ENCODE assay signal across 8 mouse cellular contexts in the genomic region with DNA sequence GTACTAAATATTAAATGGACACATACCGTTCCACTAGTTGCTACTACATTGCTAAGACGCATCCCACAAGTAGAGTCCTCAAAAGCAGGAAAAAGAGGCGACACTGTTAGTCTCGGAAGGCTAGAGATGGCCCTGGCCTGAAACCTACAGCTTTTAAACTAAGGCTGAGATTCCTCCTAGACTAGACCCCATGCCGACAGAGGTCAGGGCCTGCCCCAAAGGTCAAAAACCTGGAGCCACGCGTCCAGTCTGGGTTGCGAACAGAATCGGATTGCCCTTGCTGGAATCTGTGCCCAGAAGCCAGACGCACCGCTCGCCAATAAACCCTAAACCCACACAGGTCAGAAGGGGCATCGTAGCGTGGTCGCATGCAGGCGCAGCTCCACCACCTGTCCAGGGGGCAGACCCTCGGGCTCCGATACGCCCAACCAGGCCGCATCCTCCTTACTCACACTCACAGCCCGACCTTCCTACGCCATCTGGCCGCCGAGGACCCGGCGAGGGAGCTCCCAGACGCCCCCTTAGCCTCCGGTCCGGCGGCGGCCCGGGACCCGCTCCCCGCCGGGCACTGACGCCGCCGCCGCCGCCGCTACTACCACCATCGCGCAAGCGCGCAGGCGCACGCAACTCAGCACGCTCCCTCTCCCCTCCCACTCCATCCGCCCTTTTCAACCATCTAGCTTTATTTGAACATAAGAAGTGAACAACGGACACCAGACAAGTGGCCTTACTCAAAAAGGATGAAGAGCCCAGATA. TPM values are rescaled to one million over a fixed set of nuclear protein-coding genes. Genes with fewer than 3 reads are reported as not detected.
A peak's percentile ranks its signal among the peaks of the same experiment; 100 is the strongest.
DNase-seq lines count a peak whose midpoint lies in the region; ATAC-seq and TF ChIP-seq lines count a peak whose summit lies in the region.

TSS of gene Zfp106 (minus strand) at position 609 of the 756 bp plus-strand sequence.

- peak within 1 kb of the TSS; percentile 94 for H3K9ac ChIP-seq in embryonic facial prominence, embryonic 15.5 days
- peak within 1 kb of the TSS; percentile 90 for H3K9ac ChIP-seq in kidney, embryonic 14.5 days (ENCODE audit: low read depth, low read length)
- peak within 1 kb of the TSS; percentile 92 for H3K9ac ChIP-seq in limb, embryonic 15.5 days

- no peaks in the 10 kb centered on the region; the same call in 1 of the 2 replicates for H3K4me1 ChIP-seq in bone marrow, adult 2 months (ENCODE audit: control insufficient read depth, insufficient read depth, low read length)
- peaks cover 10% of the 10 kb centered on the region; the same call in 1 of the 2 replicates for H3K4me1 ChIP-seq in embryonic facial prominence, embryonic 15.5 days
- H3K4me1 ChIP-seq in kidney, embryonic 14.5 days (ENCODE audit: control insufficient read depth, insufficient read depth, low read length), result peaks cover 2% of the 10 kb centered on the region; the same call in 1 of the 2 replicates
- peaks cover 7% of the 10 kb centered on the region for H3K4me1 ChIP-seq in limb, embryonic 15.5 days

- peak within 1 kb of the TSS; percentile 69 for H3K4me2 ChIP-seq in embryonic facial prominence, embryonic 15.5 days (replicated peaks)
- peak within 1 kb of the TSS; percentile 66 for H3K4me2 ChIP-seq in kidney, embryonic 14.5 days (replicated peaks; ENCODE audit: low read depth, low read length)
- H3K4me2 ChIP-seq in limb, embryonic 15.5 days, result peak within 1 kb of the TSS; percentile 57

- DNase-seq in 416B (ENCODE audit: low read depth), result peak; percentile 94
- peak; percentile 92 for DNase-seq in heart, adult 8-10 months (ENCODE audit: low spot score)
- peak; percentile 59 to 73 for DNase-seq in monocyte, adult 2 months (ENCODE audit: low read depth in 1 of 2, low spot score in 2 of 2)
- DNase-seq in spleen, postnatal 36 days (ENCODE audit: low spot score in 2 of 2), result peak; percentile 88 to 93

- TF ChIP-seq CTCF in bone marrow, adult 2 months (IDR thresholded peaks at IDR 0.05; ENCODE audit: control insufficient read depth, insufficient read depth, low read length), result no peak

- no peaks in the 10 kb centered on the region for H3K36me3 ChIP-seq in embryonic facial prominence, embryonic 15.5 days
- H3K36me3 ChIP-seq in kidney, embryonic 14.5 days (ENCODE audit: control insufficient read depth, insufficient read depth, low read length), result no peaks in the 10 kb centered on the region
- no peaks in the 10 kb centered on the region for H3K36me3 ChIP-seq in limb, embryonic 15.5 days

- H3K27ac ChIP-seq in bone marrow, adult 2 months (ENCODE audit: control insufficient read depth, insufficient read depth, low read depth, low read length, poor library complexity), result peak within 1 kb of the TSS; percentile 82
- peak within 1 kb of the TSS; percentile 75 for H3K27ac ChIP-seq in embryonic facial prominence, embryonic 15.5 days (replicated peaks)
- peak within 1 kb of the TSS; percentile 66 for H3K27ac ChIP-seq in kidney, embryonic 14.5 days (ENCODE audit: low read depth, low read length)
- H3K27ac ChIP-seq in limb, embryonic 15.5 days, result peak within 1 kb of the TSS; percentile 79

- ATAC-seq in embryonic facial prominence, embryonic 15.5 days (ENCODE audit: insufficient number of reproducible peaks, low FRiP score, low TSS enrichment, low read depth), result peak; percentile 81; the same call in 1 of the 2 replicates
- ATAC-seq in kidney, embryonic 14.5 days (ENCODE audit: low FRiP score, low TSS enrichment), result peak; percentile 82
- peak; percentile 86 for ATAC-seq in limb, embryonic 15.5 days (ENCODE audit: insufficient number of reproducible peaks, low FRiP score, low TSS enrichment, low read depth)

- under 1% methylated on average over 50 of the region's 50 CpGs for WGBS in bone marrow, adult 2 months
- WGBS in embryonic facial prominence, embryonic 15.5 days, result under 1% methylated on average over 50 of the region's 50 CpGs
- under 1% methylated on average over 50 of the region's 50 CpGs for WGBS in kidney, embryonic 14.5 days
- under 1% methylated on average over 50 of the region's 50 CpGs for WGBS in limb, embryonic 15.5 days

- H3K9me3 ChIP-seq in embryonic facial prominence, embryonic 15.5 days (replicated peaks), result no peaks in the 10 kb centered on the region
- no peaks in the 10 kb centered on the region for H3K9me3 ChIP-seq in kidney, embryonic 14.5 days (ENCODE audit: control insufficient read depth, low read length)
- H3K9me3 ChIP-seq in limb, embryonic 15.5 days, result no peaks in the 10 kb centered on the region

- no peaks in the 10 kb centered on the region for H3K27me3 ChIP-seq in embryonic facial prominence, embryonic 15.5 days
- H3K27me3 ChIP-seq in kidney, embryonic 14.5 days (ENCODE audit: control insufficient read depth, insufficient read depth, low read length), result no peaks in the 10 kb centered on the region
- no peaks in the 10 kb centered on the region for H3K27me3 ChIP-seq in limb, embryonic 15.5 days

- peak within 1 kb of the TSS; percentile 88 for H3K4me3 ChIP-seq in bone marrow, adult 2 months (replicated peaks; ENCODE audit: control insufficient read depth, low read depth, low read length)
- peak within 1 kb of the TSS; percentile 93 for H3K4me3 ChIP-seq in embryonic facial prominence, embryonic 15.5 days (replicated peaks)
- H3K4me3 ChIP-seq in kidney, embryonic 14.5 days (ENCODE audit: low read length), result peak within 1 kb of the TSS; percentile 95
- peak within 1 kb of the TSS; percentile 96 for H3K4me3 ChIP-seq in limb, embryonic 15.5 days

- peak; percentile 46; the same call in 1 of the 2 replicates for TF ChIP-seq POLR2A in bone marrow, adult 2 months (IDR thresholded peaks at IDR 0.05; ENCODE audit: borderline replicate concordance, control insufficient read depth, low read depth, low read length)

RNA-seq across cellular contexts. Expression of gene Zfp106, which starts in this region (rescaled TPM):
- polyA plus RNA-seq in bone marrow, adult 2 months (2011; ENCODE audit: insufficient read depth, insufficient read length, low replicate concordance, missing spikeins), result 19.1 and 27.3 TPM in 2 replicates
- polyA plus RNA-seq in embryonic facial prominence, embryonic 15.5 days (2015; fragmentation: Nextera tagmentation; extraction: Ambion mirVana), result 46.6 and 51.3 TPM in 2 replicates
- total RNA-seq in heart, adult 8-10 months (2022), result 100 to 1,000 TPM; 499 to 578 (median 540) TPM
- polyA plus RNA-seq in kidney, embryonic 14.5 days (2014; fragmentation: Nextera tagmentation; extraction: Ambion mirVana), result 52.9 and 69.6 TPM in 2 replicates
- polyA plus RNA-seq in limb, embryonic 15.5 days (2015; fragmentation: Nextera tagmentation; extraction: Ambion mirVana), result 47.7 and 49.1 TPM in 2 replicates

Comparison
In these comparisons a context has a peak if more than half of its experiments do, and no peak if none do; other contexts are left out.
1. Peak in every context shown above with its lines: DNase-seq, ATAC-seq, H3K4me3 ChIP-seq and H3K27ac ChIP-seq.